Mouse (Mus musculus) forebrain, embryonic 10.5 days (tissue): Measurements from ENCODE around the gene Aff4. TPM values are rescaled to one million over a fixed set of nuclear protein-coding genes. Genes with fewer than 3 reads are reported as not detected.

Experiments used
- DNase-seq: peaks from one replicate; pipeline ENCODE4 v3.0.0-alpha.2; 2017; ENCODE audit warnings: low spot score; ENCODE audit errors: extremely low spot score
- H3K27ac ChIP-seq: fragments of 300-500 bp; sonication (generic); 2 replicates; pipeline ENCODE4 v1.5.1; 2016; ENCODE audit warnings: mild to moderate bottlenecking
- H3K27me3 ChIP-seq: fragments of 300-500 bp; sonication (generic); 2 replicates; pipeline ENCODE4 v1.6.1; 2016; ENCODE audit warnings: mild to moderate bottlenecking; ENCODE audit not compliant: poor library complexity, severe bottlenecking
- H3K36me3 ChIP-seq: fragments of 300-500 bp; sonication (generic); replicated peaks from 2 replicates; pipeline ENCODE4 v1.6.1; 2016; ENCODE audit warnings: mild to moderate bottlenecking, moderate library complexity
- H3K4me1 ChIP-seq: fragments of 300-500 bp; sonication (generic); 2 replicates; pipeline ENCODE4 v1.6.1; 2016
- H3K4me3 ChIP-seq: fragments of 300-500 bp; sonication (generic); 2 replicates; pipeline ENCODE4 v1.5.1; 2016; ENCODE audit warnings: mild to moderate bottlenecking, moderate library complexity
- H3K9me3 ChIP-seq: fragments of 300-500 bp; sonication (generic); 2 replicates; pipeline ENCODE4 v1.6.1; 2016; ENCODE audit warnings: mild to moderate bottlenecking, moderate library complexity
- WGBS: fragments of 180-500 bp; shearing (Covaris S2); methylation state at CpG from one replicate; pipeline ENCODE4 v1.1.7; 2016; 5-methylcytosine and 5-hydroxymethylcytosine counted together
- polyA plus RNA-seq: library from polyadenylated mRNA; unstranded; fragments of >200 nt; fragmentation: Nextera tagmentation; extraction: Ambion mirVana; gene quantifications from 2 replicates; pipeline ENCODE4 v1.2.1, GENCODE M21; 2016

Gene Aff4
- polyA plus RNA-seq, 1 experiment from 2014 or later = 31.5 TPM

DNA sequence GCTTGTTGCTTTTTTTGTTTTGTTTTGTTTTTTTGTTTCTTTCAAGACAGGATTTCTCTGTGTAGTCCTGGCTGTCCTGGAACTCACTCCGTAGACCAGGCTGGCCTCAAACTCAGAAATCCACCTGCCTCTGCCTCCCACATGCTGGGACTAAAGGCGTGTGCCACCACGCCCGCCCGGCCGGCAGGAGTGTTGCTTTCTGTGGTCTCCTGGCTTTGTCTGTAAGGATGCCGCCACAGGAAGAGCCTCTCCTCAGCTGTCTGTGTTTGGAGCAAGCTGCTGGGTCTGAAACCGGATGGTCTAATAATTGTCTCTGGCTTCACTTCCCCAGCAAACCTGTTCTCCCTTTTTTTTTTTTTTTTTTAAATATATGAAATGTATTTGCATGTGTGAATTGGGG, 84.9 kb downstream of the Aff4 start:
- H3K9me3 ChIP-seq = no peaks in the 10 kb centered on the region
- no peaks in the 10 kb centered on the region for H3K27me3 ChIP-seq
- WGBS = 91% methylated on average over 8 of the region's 8 CpGs
- no peak for DNase-seq
- H3K36me3 ChIP-seq = no peaks in the 10 kb centered on the region
- no peak overlapping the region for H3K27ac ChIP-seq
- peaks cover 8% of the 10 kb centered on the region for H3K4me1 ChIP-seq
- no peak overlapping the region for H3K4me3 ChIP-seq

DNA sequence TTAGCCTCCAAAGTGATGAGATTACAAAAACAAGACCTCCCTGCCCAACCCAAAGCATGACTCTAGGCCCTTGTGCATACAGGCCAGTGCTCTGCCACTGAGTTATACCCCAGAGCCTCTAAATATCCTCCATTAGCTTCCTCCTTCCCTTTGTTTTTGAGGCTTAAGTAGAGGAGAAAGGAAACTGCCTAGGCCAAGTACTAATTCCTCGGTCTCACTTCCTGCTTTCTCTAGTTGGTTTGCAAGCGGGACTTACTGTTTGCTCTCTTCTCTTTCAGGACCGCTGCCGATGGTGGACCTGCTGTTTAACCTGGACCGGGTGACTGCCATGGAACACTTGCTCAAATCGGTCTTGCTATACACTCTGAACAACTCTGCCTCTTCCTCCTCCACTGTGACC, 85.7 kb downstream of the Aff4 start:
- Histone ChIP-seq H3K36me3 (no peaks in the 10 kb centered on the region), H3K27ac (no peak overlapping the region), H3K4me1 (peaks cover 5% of the 10 kb centered on the region), H3K27me3 (no peaks in the 10 kb centered on the region), H3K4me3 (no peak overlapping the region), H3K9me3 (no peaks in the 10 kb centered on the region)
- WGBS = 95% methylated on average over 6 of the region's 6 CpGs
- no peak for DNase-seq

DNA sequence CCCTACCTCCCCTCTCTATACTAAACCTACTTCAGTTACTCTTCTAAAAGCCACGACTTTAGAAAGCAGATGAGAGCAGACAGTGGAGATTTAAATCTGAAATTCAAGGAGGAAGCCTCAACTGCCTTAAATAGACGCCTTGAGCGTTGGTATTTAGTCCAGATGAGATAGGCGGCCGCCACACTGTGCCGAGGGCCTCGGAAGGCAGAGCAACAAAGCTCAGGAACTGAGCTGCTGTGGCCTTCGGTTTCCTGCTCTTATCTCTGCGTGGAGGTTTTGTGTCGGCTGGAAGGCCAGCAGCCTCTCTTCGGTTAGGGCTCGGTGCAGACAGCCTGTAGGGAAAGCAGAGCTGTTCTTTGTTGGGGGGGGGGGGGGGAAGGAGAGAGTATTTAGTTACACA, 91.3 kb downstream of the Aff4 start:
- 63% methylated on average over 12 of the region's 12 CpGs for WGBS
- DNase-seq = no peak
- no peak overlapping the region for H3K27ac ChIP-seq

DNA sequence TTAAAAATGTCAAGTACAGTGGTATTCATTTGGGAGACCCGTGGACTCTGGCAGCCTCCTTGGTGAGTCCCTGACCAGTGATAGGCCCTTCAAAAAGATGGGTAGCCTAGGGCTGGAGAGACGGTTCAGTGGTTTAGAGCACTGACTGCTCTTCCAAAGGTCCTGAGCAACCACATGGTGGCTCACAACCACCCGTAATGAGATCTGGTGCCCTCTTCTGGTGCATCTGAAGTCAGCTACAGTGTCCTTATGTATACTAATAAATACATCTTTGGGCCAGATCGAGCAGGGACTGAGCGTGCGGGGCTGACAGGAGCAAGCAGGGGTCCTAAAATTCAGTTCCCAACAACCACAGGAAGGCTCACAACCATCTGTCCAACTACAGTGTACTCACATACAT, 93.2 kb downstream of the Aff4 start:
- Histone ChIP-seq H3K9me3 (no peaks in the 10 kb centered on the region), H3K4me3 (no peak overlapping the region), H3K36me3 (no peaks in the 10 kb centered on the region), H3K27me3 (no peaks in the 10 kb centered on the region), H3K27ac (no peak overlapping the region), H3K4me1 (no peaks in the 10 kb centered on the region)
- DNase-seq = no peak
- WGBS = 48% methylated on average over 6 of the region's 6 CpGs

More for the DNA sequence above, 91.3 kb downstream of the Aff4 start:
- Histone ChIP-seq H3K27me3 (no peaks in the 10 kb centered on the region), H3K4me3 (no peak overlapping the region), H3K4me1 (no peaks in the 10 kb centered on the region), H3K36me3 (no peaks in the 10 kb centered on the region), H3K9me3 (no peaks in the 10 kb centered on the region)

DNA sequence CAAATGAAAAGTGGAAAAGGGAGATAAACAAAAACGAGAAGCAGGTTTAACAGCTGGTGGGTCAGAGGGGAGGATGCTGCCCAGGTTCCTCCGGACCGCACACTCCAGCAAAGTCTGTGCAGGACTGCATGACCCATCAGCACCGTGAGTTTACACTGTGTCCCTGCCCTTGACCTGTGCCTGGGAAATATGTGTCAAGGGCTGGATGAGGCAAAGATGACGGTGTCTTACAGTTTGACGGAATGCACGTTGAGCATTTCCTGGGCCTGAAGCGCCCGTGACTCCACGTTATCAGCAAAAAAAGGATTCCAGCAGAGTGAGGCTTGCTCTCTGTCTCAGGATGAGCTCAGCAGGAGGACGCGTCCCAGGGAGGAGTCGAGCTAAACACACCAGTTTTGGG, 94.9 kb downstream of the Aff4 start:
- 64% methylated on average over 13 of the region's 13 CpGs for WGBS
- no peak for DNase-seq

DNA sequence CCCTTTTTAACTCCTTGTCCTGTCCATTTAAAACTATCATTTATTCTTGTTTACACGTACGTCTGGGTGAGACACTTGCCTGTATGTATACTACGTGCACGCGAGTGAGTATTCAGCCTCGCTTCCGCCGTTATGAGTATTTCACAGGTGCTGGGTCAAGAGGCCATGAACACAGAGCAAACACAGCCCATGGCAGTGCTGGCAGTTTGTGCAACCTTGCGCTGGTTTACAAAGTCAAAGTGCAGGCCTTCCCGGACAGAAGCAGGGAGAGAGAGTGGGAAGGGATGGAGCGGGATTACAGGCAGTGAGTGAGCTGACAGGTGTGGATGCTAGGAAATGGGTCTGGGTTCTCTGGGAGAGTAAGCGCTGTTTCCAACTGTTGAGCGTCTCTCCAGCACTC, 95.5 kb downstream of the Aff4 start:
- no peaks in the 10 kb centered on the region for H3K9me3 ChIP-seq
- no peak overlapping the region for H3K4me3 ChIP-seq
- H3K4me1 ChIP-seq = no peaks in the 10 kb centered on the region
- H3K27me3 ChIP-seq = no peaks in the 10 kb centered on the region
- 88% methylated on average over 13 of the region's 13 CpGs for WGBS
- no peaks in the 10 kb centered on the region for H3K36me3 ChIP-seq
- no peak for DNase-seq
- no peak overlapping the region for H3K27ac ChIP-seq

More for the DNA sequence above, 94.9 kb downstream of the Aff4 start:
- Histone ChIP-seq H3K9me3 (no peaks in the 10 kb centered on the region), H3K4me3 (no peak overlapping the region), H3K27me3 (no peaks in the 10 kb centered on the region), H3K36me3 (no peaks in the 10 kb centered on the region), H3K27ac (no peak overlapping the region), H3K4me1 (no peaks in the 10 kb centered on the region)

DNA sequence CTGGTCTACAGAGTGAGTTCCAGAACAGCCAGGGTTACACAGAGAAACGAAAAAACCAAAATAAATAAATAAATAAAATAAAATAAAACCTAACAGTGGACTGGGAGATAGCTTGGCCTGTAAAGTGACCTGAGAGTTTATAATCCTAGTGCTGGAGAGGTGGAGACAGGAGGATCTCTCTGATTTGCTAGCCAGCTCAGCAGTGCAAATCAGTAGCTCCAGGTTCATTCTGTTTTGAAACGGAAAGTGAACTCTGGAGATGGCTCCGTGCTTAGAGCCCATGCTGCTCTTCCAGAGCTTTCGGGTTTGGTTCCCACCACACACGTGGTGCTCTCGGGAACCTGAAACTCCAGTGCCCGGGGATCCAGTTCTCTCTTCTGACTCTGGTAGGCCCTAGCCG, 97.4 kb downstream of the Aff4 start:
- Histone ChIP-seq H3K27ac (no peak overlapping the region), H3K4me1 (no peaks in the 10 kb centered on the region), H3K36me3 (no peaks in the 10 kb centered on the region), H3K27me3 (no peaks in the 10 kb centered on the region), H3K4me3 (no peak overlapping the region), H3K9me3 (no peaks in the 10 kb centered on the region)
- no peak for DNase-seq
- WGBS = 89% methylated on average over 8 of the region's 8 CpGs

DNA sequence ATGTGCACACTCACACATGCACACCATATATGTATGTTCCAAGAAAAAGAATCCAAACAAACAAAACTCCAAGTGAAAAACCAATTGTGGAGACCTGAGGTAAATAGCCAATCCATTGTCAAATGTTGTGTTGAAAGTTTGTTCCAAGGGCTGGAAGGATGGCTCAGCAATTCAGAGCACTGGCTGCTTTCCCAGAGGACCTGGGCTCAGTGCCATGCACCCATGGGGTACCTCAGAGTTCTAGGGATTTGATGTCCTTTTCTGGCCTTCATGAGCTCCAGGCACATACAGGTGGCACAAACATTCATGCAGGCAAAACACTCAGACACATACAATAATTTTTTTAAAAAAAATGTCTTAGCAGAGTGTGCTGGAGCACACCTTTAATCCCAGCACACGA, 97.9 kb downstream of the Aff4 start:
- no peaks in the 10 kb centered on the region for H3K9me3 ChIP-seq
- H3K27ac ChIP-seq = no peak overlapping the region
- no peak overlapping the region for H3K4me3 ChIP-seq
- DNase-seq = no peak
- H3K4me1 ChIP-seq = no peaks in the 10 kb centered on the region
- 84% methylated on average over 1 of the region's 1 CpGs for WGBS
- no peaks in the 10 kb centered on the region for H3K27me3 ChIP-seq
- no peaks in the 10 kb centered on the region for H3K36me3 ChIP-seq

DNA sequence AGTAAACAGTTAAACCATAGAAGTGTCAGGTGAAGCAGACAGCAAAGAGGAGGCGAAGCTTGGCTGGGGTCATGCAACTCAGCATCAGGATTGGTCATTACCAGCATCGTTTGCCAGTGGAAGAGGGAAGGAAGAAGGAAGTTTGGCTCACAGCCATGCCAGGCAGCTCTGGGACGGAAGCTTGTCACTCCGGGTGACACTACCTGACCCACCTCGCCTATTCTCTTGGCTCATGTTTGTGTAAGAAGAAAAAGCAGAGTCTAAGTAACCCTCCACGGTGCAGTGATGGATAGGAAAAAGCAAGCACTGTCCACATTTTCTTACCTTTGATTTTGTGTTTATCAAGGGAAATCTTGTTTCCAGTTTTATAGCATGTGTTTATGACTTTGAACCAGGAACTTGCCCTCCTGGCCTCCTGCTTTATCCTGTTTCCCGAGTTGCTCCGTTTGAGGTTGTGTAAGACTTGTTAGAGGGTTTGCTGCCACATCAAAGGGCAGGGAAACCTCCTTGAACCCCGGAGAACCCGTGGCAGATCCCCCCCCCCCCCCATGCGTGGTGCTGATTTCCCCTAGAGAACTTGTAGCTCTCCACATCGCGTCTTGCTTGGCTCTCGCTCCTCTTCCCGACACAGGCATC, 99.6 kb downstream of the Aff4 start:
- Histone ChIP-seq H3K27me3 (peaks cover 5% of the 10 kb centered on the region), H3K4me1 (no peaks in the 10 kb centered on the region), H3K27ac (no peak overlapping the region), H3K9me3 (no peaks in the 10 kb centered on the region), H3K36me3 (no peaks in the 10 kb centered on the region), H3K4me3 (no peak overlapping the region)
- WGBS = 65% methylated on average over 15 of the region's 15 CpGs
- DNase-seq = no peak

DNA sequence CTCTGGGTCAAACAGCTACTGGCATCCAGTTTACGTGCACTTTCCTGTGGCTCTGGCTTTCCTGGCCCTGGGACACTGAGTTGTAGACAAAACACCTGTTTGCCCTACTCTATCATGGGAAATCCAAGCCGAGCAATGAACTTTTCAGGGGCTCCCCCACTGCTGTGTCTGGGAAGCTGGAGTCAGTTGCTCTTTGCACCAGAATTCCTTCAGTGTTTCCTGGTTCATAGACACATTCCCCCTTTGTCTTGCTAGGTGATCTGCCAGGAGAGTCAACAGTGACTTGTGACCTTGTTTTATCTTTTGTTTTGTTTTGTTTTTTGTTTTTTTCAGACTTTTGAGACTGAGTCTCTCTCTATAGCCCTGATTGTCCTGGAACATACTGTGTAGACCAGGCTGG, 100.7 kb downstream of the Aff4 start:
- Histone ChIP-seq H3K27me3 (peaks cover 17% of the 10 kb centered on the region), H3K4me3 (no peak overlapping the region), H3K36me3 (no peaks in the 10 kb centered on the region), H3K9me3 (no peaks in the 10 kb centered on the region), H3K4me1 (peaks cover 1% of the 10 kb centered on the region; the same call in 1 of the 2 replicates), H3K27ac (no peak overlapping the region)
- WGBS = 78% methylated on average over 2 of the region's 2 CpGs
- DNase-seq = no peak

DNA sequence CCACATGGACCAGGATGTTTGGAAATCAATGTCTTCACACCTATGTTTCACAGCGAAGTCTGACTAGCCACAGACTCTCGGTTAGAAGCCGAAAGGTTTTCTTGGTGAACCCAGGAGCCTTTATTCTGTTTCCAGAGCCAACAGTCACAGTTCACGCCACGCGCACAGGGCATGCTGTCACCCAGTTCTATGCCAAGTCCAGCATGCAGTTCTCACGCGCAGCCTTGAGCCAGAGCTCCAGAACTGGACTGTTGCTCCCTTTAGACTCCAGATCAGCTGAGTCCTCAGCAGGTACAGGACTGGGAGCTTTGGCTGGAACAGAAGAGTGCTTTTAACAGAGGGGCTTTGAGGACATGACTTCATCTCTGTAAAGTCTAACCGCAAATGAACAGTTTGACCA, 101.8 kb downstream of the Aff4 start:
- WGBS = 95% methylated on average over 9 of the region's 9 CpGs
- DNase-seq = no peak
- Histone ChIP-seq H3K4me3 (no peak overlapping the region), H3K4me1 (peaks cover 11% of the 10 kb centered on the region), H3K9me3 (no peaks in the 10 kb centered on the region), H3K27me3 (peaks cover 27% of the 10 kb centered on the region), H3K27ac (no peak overlapping the region), H3K36me3 (no peaks in the 10 kb centered on the region)

DNA sequence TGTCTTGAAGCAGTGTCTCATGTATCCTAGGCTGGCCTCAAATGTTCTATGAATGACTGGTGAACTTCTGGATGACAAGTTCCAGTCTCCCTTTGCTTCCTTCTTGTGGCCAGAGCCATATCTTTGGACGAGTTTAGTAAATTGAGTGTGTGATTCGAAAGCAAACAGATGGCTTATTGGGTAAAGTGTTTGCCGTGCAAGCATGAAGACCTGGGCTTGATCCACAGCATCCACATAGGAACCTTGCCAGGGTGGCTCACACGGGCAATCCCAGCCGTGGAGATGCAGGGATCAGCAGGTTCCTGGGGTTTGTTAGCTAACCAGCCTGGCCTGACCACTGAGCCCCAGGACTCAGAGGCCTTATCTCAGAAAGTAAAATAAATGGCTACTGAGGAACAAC, 102.4 kb downstream of the Aff4 start:
- no peak overlapping the region for H3K4me3 ChIP-seq
- 87% methylated on average over 5 of the region's 5 CpGs for WGBS
- DNase-seq = no peak
- H3K36me3 ChIP-seq = no peaks in the 10 kb centered on the region
- H3K4me1 ChIP-seq = peaks cover 14% of the 10 kb centered on the region
- H3K27me3 ChIP-seq = peaks cover 33% of the 10 kb centered on the region
- no peak overlapping the region for H3K27ac ChIP-seq
- H3K9me3 ChIP-seq = no peaks in the 10 kb centered on the region

DNA sequence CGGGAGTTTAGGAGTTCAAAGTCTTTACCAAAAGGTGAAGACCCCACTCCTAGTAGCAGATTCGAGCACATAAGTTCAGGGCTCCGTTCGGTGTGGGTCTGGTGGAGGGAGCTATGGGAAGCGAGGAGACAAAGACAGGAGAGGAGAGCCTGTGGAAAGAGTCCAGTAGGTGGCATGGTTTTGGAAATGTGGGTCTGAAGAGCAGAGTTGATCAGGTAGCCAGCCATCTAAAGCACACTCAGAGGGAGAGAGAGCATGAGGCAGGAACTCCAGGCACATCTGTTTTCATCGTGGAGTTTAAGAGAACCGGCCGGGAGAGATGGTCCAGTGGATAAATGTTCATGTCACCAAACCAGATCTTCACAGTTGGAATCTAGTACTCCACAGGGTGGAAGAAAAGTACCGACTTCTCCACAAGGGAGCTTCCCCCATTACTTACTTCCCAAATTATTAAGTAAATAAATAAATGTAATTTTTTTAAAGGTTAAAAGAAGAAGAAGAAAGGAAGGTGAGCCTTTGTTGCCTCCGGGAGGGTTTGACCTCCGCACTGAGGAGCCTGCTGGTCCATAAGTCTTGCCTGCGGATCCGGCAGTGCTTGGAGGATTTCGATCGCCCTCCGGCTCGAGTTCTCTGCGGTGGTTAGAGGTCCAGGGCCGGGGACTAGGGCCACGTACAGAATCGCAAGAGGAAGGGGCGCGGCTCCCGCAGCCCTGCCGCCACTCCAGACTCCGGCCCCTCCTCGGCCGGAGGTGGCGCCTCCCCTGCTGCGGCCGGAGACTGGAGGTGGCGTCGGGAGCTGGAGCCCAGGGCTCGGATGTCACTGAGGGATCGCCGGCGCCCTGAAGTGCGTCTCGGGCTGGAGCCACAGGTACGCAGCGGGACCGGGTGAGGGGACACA, 106.1 kb downstream of the Aff4 start, which contains the start of the genes Gm10447 and Shroom1:
TSS of gene Gm10447 (minus strand) at position 637 of the 898 bp plus-strand sequence.
TSS of gene Shroom1 (plus strand) at position 732 of the 898 bp plus-strand sequence.
- H3K27me3 ChIP-seq = peaks cover 70% of the 10 kb centered on the region
- WGBS = 4% methylated on average over 42 of the region's 42 CpGs
- no peaks in the 10 kb centered on the region for H3K9me3 ChIP-seq
- H3K27ac ChIP-seq = peak within 1 kb of the TSS; percentile 75
- peak within 1 kb of the TSS; percentile 60 for H3K4me3 ChIP-seq
- H3K36me3 ChIP-seq = no peaks in the 10 kb centered on the region
- DNase-seq = peak; percentile 55
- H3K4me1 ChIP-seq = peaks cover 18% of the 10 kb centered on the region
